Mouse (Mus musculus) hematopoietic stem cell, adult 5-6 weeks (primary cell): ENCODE results near the gene Mrpl24. TPM values are rescaled to one million over a fixed set of nuclear protein-coding genes. Genes with fewer than 3 reads are reported as not detected.

Experiments
- ATAC-seq, 2 experiments: fragments of 125-278 bp in 1 of 2; replicated peaks in 1 of 2; 2 replicates each; pipeline ENCODE4 v1.8.0; 2016 to 2017; ENCODE audit warnings: inconsistent platforms in 2 of 2, mild to moderate bottlenecking in 2 of 2, moderate number of reproducible peaks in 2 of 2, low read depth in 1 of 2, moderate TSS enrichment in 1 of 2; ENCODE audit not compliant: low FRiP score in 2 of 2, poor library complexity in 2 of 2, severe bottlenecking in 2 of 2, insufficient read depth in 1 of 2, low TSS enrichment in 1 of 2
- total RNA-seq: library from RNA; stranded (forward); fragments of 172-1452, 232-1000 nt; gene quantifications from 2 replicates; pipeline ENCODE4 v1.2.3, GENCODE M21; 2017

The Mrpl24 gene
- total RNA-seq, 1 experiment from 2014 or later, result 85.4 TPM

- ATAC-seq, result no peak
These were observed 12.1 kb upstream of the Mrpl24 start for GRCm38 (mm10) chr3:87906981-87907857.

DNA sequence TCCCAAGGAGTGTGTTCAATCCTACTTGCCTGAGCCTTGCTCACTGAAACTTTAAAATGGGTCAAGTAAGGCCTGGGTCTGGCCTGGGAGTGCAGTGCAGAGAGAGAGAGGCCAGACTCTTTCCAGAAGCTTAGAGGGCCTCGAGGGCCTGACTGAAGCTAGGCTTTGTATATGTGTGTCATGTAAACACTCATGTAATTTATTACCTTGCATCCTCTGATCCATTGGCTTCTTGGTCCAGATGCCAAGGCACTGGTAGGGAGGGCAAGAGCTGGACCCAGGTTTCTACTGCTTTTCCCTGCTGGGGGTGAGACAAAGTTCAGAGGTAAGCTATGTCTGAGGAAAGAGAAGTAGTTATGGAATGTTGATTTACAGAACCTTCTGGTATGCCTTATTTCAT, 11.4 kb upstream of the Mrpl24 start:
- no peak for ATAC-seq

DNA sequence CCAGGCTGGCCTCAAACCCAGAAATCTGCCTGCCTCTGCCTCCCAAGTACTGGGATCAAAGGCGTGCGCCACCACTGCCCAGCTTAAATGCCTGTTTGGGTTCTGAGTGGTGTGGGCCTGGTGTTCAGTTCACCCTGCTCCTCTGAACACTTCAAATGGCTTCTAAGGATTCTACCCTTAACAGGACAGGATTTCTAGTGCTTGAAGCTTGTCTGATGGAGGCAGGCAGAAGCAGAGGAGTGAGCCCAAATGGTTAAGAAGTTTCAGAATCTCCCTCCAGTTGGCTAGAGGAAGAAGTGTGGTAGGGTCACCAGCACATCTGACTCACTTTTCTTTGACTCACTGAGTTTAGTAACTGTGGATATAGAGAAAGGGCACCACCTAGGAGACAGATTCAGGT, 9.9 kb upstream of the Mrpl24 start:
- no peak for ATAC-seq

GRCm38 (mm10) chr3:87909874-87910273, 9.4 kb upstream of the Mrpl24 start:
- no peak for ATAC-seq

DNA sequence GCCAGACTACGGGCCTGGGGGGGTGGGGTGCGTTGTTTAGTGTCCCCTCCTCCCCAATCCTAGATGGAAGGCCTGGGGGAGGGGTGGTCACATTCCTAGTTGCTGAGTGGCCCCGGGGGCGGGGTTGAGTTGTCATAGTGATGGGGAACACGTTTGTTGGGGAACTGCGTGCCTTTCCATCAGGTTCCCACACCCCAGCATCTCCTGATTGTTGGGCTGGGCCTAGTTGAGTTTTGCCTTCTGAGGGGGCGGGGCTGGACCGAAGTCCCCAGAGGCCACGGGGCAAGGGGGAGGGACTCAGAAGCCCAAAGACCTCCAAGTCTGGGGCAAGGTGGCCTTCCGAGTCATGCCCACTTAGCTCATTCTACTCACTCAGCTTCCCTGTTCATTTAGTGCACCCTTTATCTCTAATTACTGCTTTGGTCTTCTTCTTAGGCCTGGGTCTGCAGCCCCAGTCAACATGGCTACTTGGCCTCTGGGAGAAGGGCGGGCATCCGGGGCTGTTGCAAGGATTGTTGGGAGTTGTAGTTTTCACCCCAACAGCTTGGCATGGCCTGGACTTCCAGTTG, 8.6 kb upstream of the Mrpl24 start:
- ATAC-seq, result peak; percentile 20 to 25; a peak in 1 of 4 replicates

GRCm38 (mm10) chr3:87913491-87913890, 5.8 kb upstream of the Mrpl24 start:
- no peak for ATAC-seq

- ATAC-seq, result no peak
These were observed 5.4 kb upstream of the Mrpl24 start for GRCm38 (mm10) chr3:87913891-87914290.

- no peak for ATAC-seq
These were observed 2.3 kb upstream of the Mrpl24 start for GRCm38 (mm10) chr3:87916990-87917389.

DNA sequence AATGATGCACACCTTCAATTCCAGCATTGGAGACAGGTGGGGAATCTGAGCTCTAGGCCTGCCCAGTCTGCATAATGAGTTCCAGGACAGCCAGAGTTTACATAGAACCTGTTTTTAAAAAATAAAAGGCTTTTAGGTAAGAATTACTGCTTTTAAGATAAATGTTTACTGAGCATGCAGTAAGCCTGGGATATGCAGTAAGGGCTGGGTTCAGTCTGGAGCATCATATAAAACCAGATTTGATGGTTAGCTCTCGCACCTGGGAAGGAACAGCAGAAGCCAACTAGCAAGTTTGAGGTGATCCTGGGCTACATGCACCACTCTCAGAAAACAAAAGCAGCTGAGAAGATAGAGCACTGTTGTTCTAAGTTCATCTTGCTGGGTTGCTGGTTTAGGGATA, 755 bp upstream of the Mrpl24 start:
- no peak for ATAC-seq

- no peak for ATAC-seq
These were observed 1.1 kb downstream of the Mrpl24 start for GRCm38 (mm10) chr3:87920270-87920943.

DNA sequence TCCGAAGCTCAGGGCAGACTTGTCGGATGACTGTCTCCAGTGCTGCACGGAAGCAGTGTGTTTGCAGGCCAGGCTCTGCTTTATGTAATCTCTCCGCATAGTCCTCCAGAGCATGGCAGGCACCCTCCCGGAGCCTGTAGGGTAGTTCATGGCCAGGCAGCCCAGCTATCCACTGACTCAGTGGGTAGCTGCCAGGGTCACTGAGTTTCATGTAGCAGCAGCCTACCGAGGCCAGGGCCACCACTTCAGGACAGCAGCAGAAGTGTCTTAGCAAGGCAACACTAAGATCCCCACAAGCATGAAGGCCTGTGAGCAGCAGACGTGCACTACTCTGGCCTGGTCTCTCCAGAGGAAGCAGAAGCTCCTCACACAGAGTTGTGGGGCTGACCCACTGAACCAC, 5.7 kb downstream of the Mrpl24 start:
- no peak for ATAC-seq

GRCm38 (mm10) chr3:87927452-87927851, 8.1 kb downstream of the Mrpl24 start:
- no peak for ATAC-seq

- peak in 1 of 2 experiments; percentile 25; a peak in 1 of 4 replicates for ATAC-seq
These were observed 10.2 kb downstream of the Mrpl24 start for GRCm38 (mm10) chr3:87929341-87930077.

GRCm38 (mm10) chr3:87930078-87930795, 10.9 kb downstream of the Mrpl24 start, which contains the start of the genes Isg20l2 and Rrnad1:
Gene Isg20l2 (plus strand): TSS chr3:87930314.
Gene Rrnad1 (minus strand): TSS chr3:87930717.
- ATAC-seq, result peak; percentile 89 to 95

DNA sequence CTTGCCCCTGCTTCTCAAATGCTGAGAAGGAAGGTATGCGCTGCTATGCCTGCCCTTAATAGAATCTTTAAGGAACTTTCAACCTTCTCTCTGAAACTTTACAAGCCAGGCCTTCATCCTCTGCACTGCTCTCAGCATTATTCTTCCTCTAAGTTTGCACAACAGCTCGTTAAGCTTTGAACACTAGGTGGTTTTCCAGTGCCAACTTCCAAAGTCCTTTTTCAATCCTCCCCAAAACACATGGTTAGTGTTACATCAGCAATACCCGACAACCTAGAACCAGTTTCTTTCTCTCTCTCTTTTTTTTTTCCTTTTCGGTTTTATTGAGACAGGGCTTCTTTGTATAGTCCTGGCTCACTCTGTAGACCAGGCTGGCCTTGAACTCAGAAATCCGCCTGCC, 14.7 kb downstream of the Mrpl24 start:
- ATAC-seq, result no peak

DNA sequence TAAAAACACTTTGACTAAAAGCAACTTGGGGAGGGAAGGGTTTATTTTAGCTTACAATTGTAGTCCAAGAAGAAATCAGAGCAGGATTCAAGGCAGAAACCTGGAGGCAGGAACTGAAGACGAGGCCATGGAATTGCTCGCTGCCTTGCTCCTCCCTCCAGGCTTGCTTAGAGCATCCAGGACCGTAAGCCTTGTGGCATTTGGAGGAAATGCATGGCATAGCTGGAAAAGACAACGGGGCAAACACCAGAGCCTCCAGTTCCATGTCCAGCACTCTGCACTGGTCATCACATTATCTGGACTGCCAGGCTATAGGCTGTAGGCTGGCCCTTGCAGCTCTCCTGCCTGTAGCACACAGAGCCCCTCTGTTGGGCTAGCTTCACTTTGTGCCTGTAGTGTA, 15.2 kb downstream of the Mrpl24 start:
- ATAC-seq, result no peak

DNA sequence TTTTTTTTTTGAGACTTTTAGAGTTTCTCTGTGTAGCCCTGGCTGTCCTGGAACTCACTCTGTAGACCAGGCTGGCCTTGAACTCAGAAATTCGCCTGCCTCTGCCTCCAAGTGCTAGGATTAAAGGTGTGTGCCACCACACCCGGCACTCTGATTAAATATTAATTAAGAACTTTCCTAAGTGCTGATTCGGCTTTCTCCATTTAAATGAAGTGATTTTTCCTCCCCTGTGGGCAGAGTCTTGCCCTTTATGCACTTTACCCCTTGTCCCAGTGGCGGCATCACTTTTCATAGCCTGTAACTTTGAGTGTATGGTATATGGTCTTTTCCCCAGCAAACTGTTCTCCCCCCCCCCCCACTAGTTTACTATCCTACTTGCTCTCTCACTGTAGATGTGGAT, 15.9 kb downstream of the Mrpl24 start:
- no peak for ATAC-seq
